Mouse (Mus musculus) brain, embryonic 14.5 days (tissue): ENCODE data around the gene Suz12.

Source experiments
- CTCF ChIP-seq: fragments of 200-500 bp; IDR thresholded peaks from 2 replicates; pipeline ENCODE4 v1.5.1; 2012; ENCODE audit warnings: inconsistent platforms, mild to moderate bottlenecking, moderate library complexity, borderline replicate concordance; ENCODE audit not compliant: insufficient read depth, insufficient read length; ENCODE audit errors: extremely low read depth
- POLR2A ChIP-seq: fragments of 200-500 bp; IDR thresholded peaks from 2 replicates; pipeline ENCODE4 v1.6.1; 2012; ENCODE audit warnings: mild to moderate bottlenecking, inconsistent platforms, borderline replicate concordance; ENCODE audit not compliant: poor library complexity, insufficient read depth, insufficient read length, severe bottlenecking; ENCODE audit errors: extremely low read depth

- TF ChIP-seq POLR2A (no peak), CTCF (no peak)
Measured at GRCm38 (mm10) chr11:79993356-79994270, 707 bp downstream of the Suz12 start.
